Mouse (Mus musculus) ES-Bruce4 (cell line): ENCODE data around the gene Shb. TPM values are rescaled to one million over a fixed set of nuclear protein-coding genes. Genes with fewer than 3 reads are reported as not detected.

Experiments
- H3K27ac ChIP-seq: 2 replicates; pipeline ENCODE4 v1.5.1; 2012; ENCODE audit warnings: low read length, inconsistent platforms; ENCODE audit not compliant: insufficient read depth
- H3K27me3 ChIP-seq: 2 replicates; pipeline ENCODE4 v1.6.1; 2012; ENCODE audit warnings: mild to moderate bottlenecking, low read length, inconsistent platforms; ENCODE audit not compliant: control insufficient read depth, poor library complexity, insufficient read depth, severe bottlenecking
- H3K36me3 ChIP-seq: 2 replicates; pipeline ENCODE4 v1.6.1; 2012; ENCODE audit warnings: inconsistent platforms, mild to moderate bottlenecking, low read length, moderate library complexity; ENCODE audit not compliant: control insufficient read depth, poor library complexity, insufficient read depth, severe bottlenecking
- H3K4me1 ChIP-seq: one replicate; pipeline ENCODE4 v1.8.1; 2011; ENCODE audit warnings: low read length; ENCODE audit not compliant: control insufficient read depth, insufficient read depth
- H3K4me3 ChIP-seq: 2 replicates; pipeline ENCODE4 v1.5.1; 2011; ENCODE audit warnings: low read depth, mild to moderate bottlenecking, low read length
- H3K9ac ChIP-seq: 2 replicates; pipeline ENCODE4 v1.6.1; 2012; ENCODE audit warnings: low read depth, mild to moderate bottlenecking, inconsistent platforms; ENCODE audit not compliant: poor library complexity, severe bottlenecking
- H3K9me3 ChIP-seq: replicated peaks from 2 replicates; pipeline ENCODE4 v1.6.1; 2012; ENCODE audit warnings: mild to moderate bottlenecking, low read length, inconsistent platforms; ENCODE audit not compliant: control insufficient read depth, poor library complexity, insufficient read depth, severe bottlenecking
- EP300 ChIP-seq: IDR thresholded peaks from 2 replicates; pipeline ENCODE4 v1.6.1; 2011; ENCODE audit warnings: low read depth, low read length; ENCODE audit not compliant: insufficient read depth
- POLR2A ChIP-seq: IDR thresholded peaks from one replicate; pipeline ENCODE4 v1.8.1; 2011; ENCODE audit warnings: low read length; ENCODE audit not compliant: insufficient read depth
- polyA plus RNA-seq: library from polyadenylated mRNA; stranded (reverse); fragments of >200 nt; gene quantifications from 2 replicates; pipeline ENCODE4 v1.2.4, GENCODE M21; 2011; ENCODE audit warnings: low read depth; ENCODE audit not compliant: missing spikeins, insufficient read depth, insufficient read length

Shb gene
- polyA plus RNA-seq, 1 experiment, result 27.4 TPM

- H3K27me3 ChIP-seq, result no peaks in the 10 kb centered on the region
- H3K36me3 ChIP-seq, result peaks cover 8% of the 10 kb centered on the region
- TF ChIP-seq EP300 (no peak), POLR2A (no peak)
- no peaks in the 10 kb centered on the region for H3K4me1 ChIP-seq
- no peak overlapping the region for H3K27ac ChIP-seq
- peaks cover 2% of the 10 kb centered on the region; the same call in 1 of the 2 replicates for H3K9me3 ChIP-seq
- H3K4me3 ChIP-seq, result no peak overlapping the region
- H3K9ac ChIP-seq, result no peak overlapping the region
Observed at GRCm38 (mm10) chr4:45374879-45375278, 157.4 kb downstream of the Shb start.

Other genes with a start within 250 kb of the Shb start
- gene Trmt10b, start 235.3 kb downstream of the Shb start, polyA plus RNA-seq, result 19.7 and 19.8 TPM in 2 replicates
- 12.1 and 12.8 TPM in 2 replicates for gene Dcaf10, start 190.4 kb downstream of the Shb start, polyA plus RNA-seq
- 60.0 and 73.4 TPM in 2 replicates for gene Exosc3, start 189.7 kb downstream of the Shb start, polyA plus RNA-seq
- 43.0 and 45.7 TPM in 2 replicates for gene Slc25a51, start 123.7 kb downstream of the Shb start, polyA plus RNA-seq